Mouse (Mus musculus): ENCODE data around the gene Lrrc20.

The Lrrc20 gene

DNA sequence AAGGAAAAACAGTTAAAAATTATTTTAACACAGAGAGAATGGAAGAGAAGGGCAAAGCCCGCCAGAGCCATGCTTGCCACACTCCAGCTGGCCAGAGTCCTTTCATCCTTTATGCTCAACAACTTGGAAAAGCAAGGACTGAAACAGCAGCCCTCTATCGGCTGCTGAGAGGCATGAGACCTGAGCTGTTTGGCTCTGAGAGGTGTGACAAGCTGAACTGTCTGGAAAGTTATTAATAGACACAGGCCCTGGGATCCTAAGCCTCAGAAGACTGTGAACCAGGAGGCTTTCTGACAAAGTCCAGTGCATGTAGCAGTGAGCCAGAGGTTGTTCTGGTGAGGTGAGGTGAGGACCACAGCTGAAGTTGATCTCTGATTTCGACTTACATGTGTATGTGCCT lies 2.0 kb upstream of the Lrrc20 start:
- no peak for DNase-seq (ENCODE audit: low read depth, low spot score)

DNA sequence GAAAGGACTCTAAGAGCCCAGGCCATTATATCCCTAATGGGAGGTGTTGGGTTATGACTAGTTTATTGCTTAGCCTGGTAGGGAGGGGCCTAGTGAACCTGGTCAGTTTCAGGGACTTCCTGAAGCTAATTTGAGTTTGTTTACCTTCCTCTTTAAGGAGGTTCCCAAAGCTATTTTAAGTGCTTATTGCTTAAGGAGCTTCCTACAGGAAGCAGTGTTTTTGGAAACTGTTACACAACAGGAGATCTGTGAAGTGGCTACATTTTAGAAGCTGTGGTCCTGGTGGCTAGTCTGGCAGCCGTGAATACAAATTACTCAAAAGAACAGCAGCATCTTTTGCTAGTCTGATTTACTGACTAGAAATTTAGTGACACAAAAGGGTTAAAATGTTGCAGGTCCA lies 1.3 kb upstream of the Lrrc20 start:
- DNase-seq (ENCODE audit: low read depth, low spot score) = no peak

DNA sequence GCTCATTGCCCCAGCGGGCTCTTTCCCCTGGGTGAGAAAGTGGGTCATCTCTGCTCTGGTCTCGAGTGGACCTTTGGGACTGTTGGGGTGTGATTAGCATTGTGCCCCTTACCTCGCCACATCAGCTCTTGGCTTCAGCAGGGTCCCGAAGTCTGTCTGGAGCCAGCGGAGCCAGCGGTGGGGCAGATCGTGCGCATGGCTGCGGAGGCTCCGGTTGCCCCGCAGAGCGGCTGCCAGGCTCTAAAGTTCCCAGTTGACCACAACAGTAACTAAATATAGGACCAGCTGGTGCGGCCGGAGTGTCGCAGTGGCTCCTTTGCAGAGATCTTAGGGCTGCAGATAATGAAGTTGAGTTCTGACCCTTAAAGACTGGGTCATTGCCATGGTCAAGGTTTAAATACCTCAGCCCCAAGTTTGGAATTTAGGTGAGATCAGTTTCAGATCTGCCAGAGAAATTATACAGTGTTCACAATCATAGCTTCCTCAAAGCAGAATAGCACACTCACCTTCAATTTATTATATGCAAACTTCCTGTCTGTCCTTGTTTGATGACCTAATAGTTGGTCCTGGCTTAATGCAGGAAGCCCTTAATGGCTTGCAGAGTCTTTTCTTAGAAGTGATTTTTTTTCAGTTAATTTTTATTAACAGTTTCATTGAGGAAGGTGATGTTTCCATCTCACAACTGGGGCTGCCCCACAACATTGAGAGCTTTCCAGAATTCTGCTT lies 1.0 kb downstream of the Lrrc20 start:
- DNase-seq (ENCODE audit: low read depth, low spot score) = no peak

DNA sequence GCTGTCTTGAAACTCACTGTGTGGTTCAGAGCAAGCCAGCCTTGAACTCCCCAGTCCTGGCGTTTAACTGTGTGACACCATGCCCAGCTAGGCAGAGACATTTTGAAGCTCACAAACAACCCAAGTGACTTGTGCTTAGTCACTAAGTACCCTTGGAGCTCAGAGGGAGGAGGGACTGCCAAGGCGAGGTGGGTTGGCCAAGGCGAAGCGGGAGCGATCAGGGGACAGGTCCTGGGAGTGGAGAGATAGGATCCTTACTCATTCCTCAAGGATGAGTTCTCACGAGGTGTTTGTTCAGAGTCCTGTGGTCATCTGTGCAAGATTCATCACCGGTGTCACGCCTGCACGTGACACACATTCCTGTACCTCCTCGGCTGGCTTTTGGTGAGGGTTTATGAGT lies 3.9 kb downstream of the Lrrc20 start:
- DNase-seq (ENCODE audit: low read depth, low spot score) = no peak

DNA sequence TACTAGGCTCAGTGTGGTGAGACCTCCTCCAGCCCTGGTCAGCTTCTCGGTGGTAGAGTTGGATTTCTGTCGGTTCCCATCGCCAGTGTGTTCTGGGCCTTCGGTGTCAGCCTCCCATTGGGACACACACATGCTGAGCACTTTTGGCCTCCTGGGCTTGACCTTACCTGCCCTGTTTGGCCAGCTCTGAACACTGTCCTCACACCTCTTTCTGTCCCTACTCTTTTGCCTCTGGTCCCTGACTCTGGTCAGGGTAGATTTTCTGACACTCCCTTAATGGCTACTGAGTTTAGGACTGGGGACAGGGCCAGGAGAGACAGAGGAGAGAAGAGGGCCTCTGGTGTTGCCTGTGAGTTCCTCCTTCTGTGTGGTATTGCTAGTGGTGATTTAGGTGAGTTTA lies 4.3 kb downstream of the Lrrc20 start:
- no peak for DNase-seq (ENCODE audit: low read depth, low spot score)

DNA sequence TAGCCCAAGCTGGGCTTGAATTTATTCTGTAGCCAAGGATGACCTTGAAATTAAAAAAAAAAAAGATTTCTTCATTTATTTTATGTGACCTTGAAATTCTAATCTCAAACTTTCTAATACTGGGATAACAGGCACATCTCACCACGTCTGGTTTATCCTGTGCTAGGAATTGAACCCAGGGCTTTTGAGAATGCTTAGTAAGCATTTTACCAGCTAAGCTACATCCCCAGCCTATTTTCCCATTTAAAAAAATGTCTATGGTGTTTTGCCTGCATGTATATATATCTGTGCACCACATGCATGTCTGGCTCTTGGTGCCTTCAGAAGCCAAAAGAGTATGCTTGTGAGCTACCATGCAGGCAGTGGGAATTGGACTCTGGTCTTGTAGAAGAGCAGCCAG lies 4.9 kb downstream of the Lrrc20 start:
- DNase-seq (ENCODE audit: low read depth, low spot score) = no peak

DNA sequence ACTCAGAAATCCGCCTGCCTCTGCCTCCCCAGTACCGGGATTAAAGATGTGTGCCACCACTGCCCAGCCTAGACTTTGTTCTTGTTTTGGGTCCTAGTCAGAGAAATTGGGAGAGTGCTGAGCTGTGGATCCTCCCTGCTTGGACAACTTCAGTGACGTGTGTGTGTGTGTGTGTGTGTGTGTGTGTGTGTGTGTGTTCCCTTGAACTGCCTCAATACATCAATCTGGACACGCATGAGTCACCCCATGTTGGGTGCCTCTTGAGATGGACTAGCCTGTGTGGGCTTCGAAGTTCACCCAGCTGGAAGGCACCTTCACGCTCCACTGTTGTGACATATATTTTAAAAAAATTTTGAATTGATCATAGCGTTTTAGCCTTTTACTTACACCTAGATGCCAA lies 7.2 kb downstream of the Lrrc20 start:
- no peak for DNase-seq (ENCODE audit: low read depth, low spot score)

DNA sequence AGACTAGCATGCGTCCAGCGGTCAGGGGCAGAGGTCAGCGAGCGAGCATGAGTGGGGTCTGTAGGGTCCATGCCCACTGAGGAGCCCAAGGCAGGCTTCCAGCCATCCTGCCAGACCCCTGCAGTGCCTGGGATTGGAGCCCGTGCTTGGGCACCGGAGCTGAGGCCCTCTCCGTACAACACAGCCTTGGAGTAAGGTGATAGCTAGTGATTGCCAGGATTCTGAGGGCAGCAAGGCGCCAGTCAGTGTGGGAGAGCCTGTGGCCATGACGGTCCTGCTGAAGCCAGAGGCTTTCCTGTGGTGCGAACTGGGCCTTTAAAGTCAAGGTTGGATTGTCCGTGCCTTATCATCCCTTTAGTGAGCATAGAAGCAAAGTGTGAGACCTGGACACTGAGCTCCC lies 9.2 kb downstream of the Lrrc20 start:
- DNase-seq (ENCODE audit: low read depth, low spot score) = no peak

DNA sequence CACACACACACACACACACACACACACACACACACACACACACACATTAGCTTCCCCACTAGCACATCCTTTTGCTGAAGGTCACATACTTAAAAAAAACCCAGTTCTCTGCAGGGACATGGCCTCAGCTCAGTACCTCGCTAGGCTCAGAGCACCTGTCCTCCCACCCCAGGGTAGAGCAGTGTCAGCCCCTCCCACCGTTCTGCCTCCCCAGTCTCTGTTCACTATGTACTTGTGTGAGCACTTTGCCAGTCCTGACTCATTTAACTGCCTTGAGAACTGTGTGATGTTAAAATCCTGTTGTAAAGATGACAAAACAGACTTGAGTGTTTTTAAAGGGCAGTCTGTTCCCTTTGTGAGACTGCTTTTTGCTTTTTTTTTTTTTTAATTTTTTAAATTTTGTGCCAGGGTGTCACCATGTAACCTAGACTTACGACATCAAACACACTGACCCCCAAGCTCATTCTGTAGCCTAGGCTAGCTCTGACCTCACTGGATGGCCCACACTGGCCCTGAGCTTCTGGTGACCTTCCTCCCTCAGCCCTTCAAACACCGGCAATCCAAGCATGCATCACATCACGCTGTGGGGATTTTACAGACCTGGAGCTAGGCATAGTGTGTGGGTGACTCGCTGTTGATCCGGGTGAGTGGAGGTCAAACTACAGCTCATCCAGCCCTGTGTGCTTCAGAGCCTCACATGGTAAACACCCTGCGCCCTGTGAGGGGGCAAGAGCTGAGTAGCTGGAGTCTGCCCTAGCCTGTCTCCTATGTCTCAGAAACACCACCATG lies 11.1 kb downstream of the Lrrc20 start:
- no peak for DNase-seq (ENCODE audit: low read depth, low spot score)

DNA sequence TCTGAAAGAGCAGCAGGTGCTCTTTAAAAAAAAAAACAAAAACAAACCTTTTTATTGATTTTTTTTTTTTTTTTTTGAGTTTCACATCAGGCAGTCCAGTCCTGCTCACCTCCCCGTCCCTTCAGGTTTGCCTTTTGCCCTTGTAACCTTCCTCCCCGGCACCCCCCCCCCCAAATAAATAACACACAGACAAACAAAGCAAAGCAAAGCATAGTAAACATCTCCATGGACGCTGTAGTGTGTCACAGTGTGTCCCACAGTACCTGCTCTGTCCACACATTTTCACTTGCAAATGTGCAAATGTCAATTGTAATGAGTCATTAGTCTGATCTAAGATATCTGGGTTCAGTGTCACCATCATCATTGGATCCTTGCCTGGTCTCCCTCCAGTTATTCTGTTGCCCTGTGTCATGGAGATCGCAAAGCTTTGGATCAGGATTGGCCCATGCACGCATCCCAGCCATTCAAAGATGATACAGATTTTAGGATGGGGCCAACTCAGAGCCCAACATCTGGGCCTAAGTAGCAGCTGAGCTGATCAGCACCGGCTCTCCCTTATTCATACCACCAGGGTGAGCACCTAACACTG lies 13.0 kb downstream of the Lrrc20 start:
- no peak for DNase-seq (ENCODE audit: low read depth, low spot score)

DNA sequence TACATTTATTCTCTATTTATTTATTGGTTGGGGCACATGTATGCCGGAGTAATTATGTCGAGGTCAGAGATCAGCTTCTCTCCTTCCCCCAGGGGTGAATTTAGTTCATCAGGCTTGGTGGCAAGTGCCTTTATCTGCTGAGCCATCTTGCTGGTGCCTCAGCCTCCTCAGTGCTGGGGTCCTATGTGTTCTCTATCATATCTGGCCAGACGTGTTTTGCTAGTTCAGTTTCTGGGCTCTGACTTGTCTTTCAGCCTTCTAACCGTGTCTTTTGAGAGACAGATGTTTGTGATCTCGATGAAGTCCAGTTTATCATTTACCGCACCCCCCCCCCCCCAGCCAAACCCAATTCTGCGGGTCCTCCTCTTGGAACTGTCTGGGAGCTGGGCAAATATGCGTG lies 16.0 kb downstream of the Lrrc20 start:
- DNase-seq (ENCODE audit: low read depth, low spot score) = no peak

DNA sequence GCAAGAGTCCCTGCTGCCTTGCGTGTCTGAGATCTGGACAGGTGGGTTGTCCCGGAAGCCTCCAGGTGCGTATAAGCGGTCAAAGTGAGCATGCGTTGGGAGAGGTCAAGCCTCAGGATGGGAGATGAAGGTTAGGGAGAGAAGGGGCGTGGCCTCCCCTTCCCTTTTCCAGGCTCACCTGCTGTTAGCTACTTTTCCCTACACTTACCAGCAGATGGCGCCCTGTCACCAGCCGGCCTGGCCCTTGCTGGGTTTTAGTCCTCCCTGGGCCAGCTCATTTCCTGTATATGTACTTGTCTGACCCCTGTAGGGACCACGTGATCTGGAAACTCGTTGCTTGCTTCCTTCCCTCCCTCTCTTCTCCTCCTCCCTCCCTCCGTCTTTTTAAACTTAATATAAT lies 16.4 kb downstream of the Lrrc20 start:
- DNase-seq (ENCODE audit: low read depth, low spot score) = peak; percentile 93

DNA sequence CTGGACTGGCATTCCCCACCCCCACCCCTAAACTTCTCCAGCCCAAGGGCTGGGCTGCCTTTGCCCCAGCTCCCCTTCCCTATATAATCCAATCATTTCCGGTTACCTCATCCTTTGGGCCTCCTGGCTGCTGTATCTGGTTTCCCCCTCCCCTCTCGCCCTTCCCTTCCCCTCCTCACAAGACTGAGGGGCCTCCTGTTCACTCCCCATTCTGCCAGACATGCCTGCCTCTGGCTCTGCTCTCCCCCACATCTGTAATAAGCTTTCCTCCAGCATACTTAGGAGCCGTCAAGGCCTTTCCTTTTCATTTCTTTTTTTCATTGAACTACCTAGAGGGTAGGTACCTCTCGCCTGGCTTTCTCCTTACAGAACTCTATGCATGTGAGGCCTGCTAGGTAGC lies 19.9 kb downstream of the Lrrc20 start:
- DNase-seq (ENCODE audit: low read depth, low spot score) = no peak

DNA sequence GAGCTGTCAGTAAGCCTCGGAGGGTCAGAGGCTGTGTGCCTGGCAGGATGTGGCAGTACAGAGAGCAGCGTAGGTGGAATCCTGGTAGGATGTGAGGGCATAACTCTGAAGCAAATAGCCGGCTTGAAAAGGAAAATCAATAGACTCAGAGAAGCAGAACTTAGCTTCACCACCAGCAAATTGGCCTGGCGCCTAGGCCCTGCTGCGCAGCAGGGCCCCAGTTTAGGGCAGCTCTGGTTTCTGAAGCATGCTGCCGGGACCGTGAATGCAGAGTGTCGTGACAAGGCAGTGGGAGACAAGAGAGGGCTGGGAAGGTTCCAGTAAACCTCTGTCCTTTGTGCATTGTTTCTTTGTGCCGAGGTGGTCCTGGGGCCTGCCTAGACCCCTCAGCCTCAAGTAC lies 20.6 kb downstream of the Lrrc20 start:
- no peak for DNase-seq (ENCODE audit: low read depth, low spot score)

DNA sequence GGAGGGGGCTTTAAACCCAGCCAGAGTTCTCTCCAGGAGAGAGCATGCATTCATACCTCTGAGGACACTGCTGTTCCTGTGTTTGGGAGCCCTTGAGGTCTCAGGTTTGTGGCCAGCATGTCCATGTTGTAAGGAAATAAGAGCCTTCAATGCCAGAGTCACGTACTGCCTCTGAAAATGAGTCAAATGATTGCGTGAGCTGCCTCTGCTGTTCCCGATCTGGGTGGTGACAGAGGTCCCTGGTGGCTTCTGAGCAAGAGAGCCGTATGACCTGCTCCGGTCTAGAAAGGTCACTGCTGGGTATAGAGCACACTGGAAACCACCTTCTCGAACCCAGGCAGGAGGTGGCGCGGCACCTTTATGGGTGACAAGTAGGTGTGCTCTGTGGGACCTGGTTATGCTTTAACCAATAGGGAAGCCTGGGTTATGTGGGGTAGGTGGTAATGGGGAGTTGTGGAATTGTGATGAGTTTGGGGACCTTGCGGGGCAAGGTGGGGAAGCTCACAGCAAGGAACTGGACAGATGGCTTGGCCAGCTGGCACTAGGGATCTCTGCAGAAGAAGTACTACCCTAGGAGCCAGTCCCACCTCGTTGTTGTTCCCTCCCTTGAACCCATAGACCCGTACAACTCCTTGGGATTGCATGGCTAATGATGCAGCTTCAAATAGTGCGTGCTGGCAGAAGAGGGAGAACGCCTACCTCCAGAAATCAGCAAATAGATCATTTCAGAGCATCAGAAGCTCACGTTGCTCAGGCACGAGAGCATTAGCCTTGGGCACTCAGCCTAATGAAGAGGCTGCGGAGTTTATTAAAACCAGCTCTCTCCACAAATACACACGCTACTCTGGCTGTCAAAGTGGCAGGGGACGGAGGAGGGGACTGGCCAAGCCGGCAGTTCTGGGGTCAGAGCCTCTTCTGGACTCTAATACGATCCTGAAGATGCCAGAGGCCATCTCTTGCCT lies 24.2 kb downstream of the Lrrc20 start:
- no peak for DNase-seq (ENCODE audit: low read depth, low spot score)

DNA sequence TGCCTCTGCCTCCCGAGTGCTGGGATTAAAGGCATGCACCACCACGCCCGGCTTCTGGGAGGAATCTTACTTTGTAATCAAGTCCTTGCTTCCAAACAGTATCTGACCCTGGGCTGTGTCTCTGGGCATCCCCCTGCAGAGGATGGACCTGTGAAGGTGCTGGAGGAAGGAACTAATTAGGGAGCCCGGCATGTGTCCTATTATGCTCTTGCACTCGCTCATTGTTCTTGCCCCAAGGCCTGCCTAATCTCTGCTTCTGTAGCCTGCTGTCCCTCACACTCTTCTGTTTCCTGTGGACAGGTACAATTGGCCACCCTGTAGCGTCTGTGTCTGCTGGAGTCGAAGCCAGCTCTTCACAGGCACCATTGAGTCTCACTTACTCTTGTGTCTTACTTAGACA lies 25.2 kb downstream of the Lrrc20 start:
- DNase-seq (ENCODE audit: low read depth, low spot score) = peak; percentile 68

DNA sequence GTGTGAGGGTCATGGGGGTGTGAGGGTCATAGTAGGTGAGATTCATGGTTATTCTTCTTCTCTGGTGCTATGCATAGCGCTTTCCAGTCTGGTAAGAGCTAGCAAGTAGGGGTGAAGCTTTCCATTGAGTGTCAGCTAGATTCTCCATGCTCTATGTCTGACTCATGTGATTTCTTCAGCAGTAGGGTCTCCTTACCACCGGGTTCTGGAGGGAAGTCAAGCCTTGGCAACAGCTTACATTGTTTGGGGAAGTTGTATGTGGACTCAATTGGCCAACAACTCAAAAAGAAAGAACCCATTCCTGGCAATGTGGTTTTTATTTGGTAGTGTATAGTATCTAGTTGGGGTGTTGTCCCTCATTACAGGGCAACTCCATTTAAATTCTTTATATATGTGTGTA lies 28.5 kb downstream of the Lrrc20 start:
- no peak for DNase-seq (ENCODE audit: low read depth, low spot score)

DNA sequence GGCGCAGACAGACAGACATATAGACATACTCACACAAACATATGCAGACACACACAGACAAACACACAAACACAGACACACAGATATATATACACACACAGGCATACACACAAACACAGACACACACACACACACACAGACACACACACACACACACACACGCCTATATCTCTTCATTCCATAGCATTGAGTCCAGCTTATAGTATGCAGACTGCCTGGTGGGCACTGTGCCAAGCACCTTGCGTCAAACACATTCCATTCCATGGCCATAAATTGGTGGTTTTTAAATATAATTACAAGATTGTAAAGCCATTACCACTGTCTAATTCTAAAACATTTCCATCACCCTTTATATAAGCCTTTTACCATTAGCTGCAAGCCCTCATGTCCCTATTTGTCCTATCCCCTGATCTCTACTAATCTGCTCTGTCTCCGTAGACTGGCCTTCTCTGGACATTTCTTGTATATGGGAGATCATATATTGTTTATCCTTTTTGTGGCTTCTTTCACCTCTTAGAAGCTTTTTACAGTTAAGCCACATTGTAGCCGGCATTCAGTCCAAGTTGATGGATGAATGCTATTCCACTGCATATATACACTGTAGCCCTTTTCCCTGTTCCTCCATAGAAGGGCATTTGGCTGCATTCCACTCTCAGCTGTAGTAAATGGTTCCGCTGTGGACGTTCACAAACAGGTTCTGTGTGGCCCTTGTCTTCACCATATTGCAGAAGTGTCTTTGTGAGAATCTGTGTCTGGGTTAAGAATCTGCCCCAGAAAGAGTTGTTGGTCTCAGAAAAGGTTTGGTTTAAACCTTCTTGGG lies 31.0 kb downstream of the Lrrc20 start:
- DNase-seq (ENCODE audit: low read depth, low spot score) = no peak

DNA sequence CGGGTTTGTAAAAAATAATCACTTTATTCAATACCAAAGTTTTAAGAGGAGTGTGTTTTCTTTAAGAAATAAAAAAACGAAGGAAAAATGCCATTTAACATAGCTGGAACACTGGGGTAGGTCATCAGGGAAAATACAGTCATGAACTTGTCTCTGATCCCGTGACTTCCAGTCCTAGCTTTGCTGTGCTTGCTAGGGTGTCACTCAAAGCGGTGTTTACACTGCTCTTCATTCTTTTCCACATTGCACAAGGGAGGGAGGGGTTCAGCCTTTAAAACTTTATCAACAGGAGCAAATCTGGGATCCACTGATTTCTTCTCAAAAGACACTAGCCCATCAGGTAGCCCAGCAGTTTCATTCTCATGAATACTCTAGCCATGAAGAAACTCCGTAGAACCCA lies 34.3 kb downstream of the Lrrc20 start:
- DNase-seq (ENCODE audit: low read depth, low spot score) = no peak

DNA sequence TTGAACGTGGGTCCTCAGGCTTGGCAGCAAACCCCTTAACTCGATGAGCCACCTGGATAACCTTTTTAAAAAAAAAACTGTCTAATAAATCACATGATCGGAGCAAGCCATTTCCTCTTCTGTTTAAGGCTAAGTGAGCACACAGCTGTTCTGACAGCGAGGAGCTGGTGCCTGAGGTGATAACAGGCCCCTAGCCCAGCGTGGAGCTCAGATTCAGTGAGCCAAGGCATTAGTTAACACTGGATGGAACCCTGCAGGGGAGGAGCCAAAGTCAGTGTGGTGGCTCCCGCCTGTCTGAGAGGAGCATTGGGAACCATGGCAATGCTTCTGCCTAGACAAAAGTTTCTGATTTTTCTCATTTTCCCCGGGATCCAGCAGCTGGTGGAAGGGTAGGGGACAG lies 35.2 kb downstream of the Lrrc20 start:
- DNase-seq (ENCODE audit: low read depth, low spot score) = peak; percentile 46

Measured in R1 (cell line).